Mouse (Mus musculus) activated CD4-positive, CD25-positive, alpha-beta regulatory T cell, adult 9 weeks (primary cell): ENCODE measurements around the gene Rdh16. TPM values are rescaled to one million over a fixed set of nuclear protein-coding genes. Genes with fewer than 3 reads are reported as not detected.

Experiments used
- polyA plus RNA-seq: library from polyadenylated mRNA; unstranded; fragments of 100-300 nt; shearing (Covaris generic); gene quantifications from one replicate; pipeline ENCODE4 v1.2.1, GENCODE M21; 2017

Gene Rdh16
- polyA plus RNA-seq = not detected

DNA sequence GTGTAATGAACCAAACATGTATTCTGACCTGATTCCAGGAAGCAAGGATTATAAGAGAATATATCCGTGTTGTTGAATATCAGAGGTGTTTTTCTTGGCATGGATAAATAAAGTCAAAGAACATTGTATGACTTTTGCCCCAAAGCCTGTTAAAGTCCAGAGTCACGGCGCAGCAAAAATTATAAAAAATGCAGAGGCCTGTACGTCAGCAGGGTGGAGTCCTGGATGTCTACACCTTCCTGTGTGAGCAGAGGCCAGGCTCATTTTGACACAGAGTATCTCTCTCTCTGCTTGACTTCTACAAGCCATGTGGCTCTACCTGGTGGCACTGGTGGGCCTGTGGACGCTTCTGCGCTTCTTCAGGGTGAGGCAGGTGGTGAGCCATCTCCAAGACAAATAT is at the start of gene Rdh16:
Gene Rdh16, plus strand, starts transcription at position 262 of the 400 bp plus-strand sequence.

DNA sequence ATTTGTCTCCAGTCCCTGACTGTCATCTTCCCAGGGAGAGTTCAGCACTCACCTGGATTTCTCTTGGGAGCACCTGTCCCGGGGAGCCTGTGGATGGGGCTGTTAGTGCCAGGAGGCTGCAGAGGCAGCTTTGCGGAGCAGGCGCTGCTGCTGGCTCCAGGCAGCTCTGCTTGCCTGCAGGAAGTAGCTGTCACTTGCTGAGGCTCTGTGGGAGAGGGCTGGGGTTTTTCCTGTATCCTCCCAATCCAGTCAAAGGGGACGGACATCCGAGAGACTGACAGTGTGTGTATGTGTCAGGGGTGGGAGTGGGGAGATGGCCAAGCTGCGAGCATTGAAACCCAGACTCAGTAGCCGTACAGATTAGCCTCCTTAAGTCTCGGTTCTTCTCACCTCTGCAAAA is 49.4 kb upstream of the Rdh16 start, which contains the start of gene Gpr182:
Gene Gpr182, minus strand, starts transcription at position 185 of the 400 bp plus-strand sequence.

DNA sequence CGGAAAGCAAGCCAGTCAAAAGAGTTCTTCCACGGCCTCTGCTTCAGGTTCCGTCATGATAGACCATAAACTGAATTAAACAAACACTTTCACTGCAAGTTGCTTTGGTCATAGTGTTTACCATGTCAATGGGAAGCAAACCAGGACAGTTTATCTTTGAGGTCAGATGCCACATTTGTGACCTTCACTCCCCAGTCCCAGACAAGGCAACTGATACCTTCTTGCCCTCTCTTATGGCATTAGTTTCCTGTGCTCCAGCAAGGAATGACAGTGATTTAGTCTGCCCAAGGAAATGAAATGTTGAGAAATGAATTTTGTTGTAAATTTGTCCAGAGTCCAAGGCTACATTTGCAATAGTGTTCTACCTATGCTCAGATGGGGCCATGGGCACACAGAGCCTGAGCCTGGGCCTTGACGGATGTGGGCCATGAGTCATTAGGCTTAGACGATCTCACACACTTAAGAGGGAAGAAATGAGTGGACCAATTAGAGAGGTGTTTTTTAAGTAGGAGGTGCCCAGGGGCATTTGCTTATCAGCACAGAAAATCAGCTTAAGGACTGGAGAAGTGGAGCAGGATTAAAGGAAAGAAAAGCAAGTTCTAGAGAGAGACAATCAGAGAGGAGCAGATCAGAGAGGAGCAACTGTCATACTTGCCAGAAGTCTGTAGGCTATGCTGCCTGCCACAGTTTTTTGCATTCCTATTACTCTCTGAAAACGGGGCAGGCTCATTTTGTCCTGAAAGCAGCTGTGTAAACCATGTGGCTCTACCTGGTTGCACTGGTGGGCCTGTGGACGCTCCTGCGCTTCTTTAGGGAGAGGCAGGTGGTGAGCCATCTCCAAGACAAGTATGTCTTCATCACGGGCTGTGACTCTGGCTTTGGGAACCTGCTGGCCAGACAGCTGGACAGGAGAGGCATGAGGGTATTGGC is 41.5 kb upstream of the Rdh16 start, which contains the start of the genes Rdh1 and Rdh16f1:
Gene Rdh1, plus strand, starts transcription at position 541 of the 930 bp plus-strand sequence.
Gene Rdh16f1, plus strand, starts transcription at position 607 of the 930 bp plus-strand sequence.

DNA sequence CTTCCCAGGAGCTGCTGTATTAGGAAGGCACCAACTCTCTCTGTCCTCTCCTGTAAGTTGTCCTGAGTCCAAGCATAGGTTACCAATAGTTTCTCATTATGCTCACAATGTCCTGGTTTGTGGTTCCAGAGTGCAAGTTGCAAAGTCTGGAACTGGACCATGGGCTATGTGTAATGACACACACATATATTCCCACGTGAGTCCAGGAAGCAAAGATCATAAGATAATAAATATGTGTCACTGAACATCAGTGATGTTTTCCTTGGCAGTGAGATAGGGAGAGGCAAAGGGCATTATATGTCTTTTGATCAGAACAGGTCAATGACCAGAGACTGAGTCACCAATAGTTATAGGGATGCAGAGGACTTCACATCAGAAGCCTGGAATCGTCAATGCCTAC is 24.9 kb upstream of the Rdh16 start, which contains the start of gene Rdh9:
Gene Rdh9, plus strand, starts transcription at position 376 of the 400 bp plus-strand sequence.

DNA sequence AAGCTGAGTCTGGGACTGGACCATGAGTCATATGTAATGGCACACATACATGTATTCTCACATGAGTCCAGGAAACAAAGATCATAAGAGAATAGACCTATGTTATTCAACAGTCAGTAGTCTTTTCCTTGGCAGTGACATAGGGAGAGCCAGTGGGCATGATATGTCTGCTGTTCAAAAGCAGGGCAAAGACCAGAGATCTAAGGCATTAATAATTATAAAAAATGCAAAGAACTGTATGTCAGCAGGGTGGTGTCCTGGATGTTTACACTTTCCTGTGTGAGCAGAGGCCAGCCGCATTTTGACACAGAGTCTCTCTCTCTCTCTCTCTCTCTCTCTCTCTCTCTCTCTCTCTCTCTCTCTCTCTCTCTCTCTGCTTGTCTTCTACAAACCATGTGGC is 48.7 kb downstream of the Rdh16 start, which contains the start of gene Rdh19:
Gene Rdh19, plus strand, starts transcription at position 301 of the 400 bp plus-strand sequence.

DNA sequence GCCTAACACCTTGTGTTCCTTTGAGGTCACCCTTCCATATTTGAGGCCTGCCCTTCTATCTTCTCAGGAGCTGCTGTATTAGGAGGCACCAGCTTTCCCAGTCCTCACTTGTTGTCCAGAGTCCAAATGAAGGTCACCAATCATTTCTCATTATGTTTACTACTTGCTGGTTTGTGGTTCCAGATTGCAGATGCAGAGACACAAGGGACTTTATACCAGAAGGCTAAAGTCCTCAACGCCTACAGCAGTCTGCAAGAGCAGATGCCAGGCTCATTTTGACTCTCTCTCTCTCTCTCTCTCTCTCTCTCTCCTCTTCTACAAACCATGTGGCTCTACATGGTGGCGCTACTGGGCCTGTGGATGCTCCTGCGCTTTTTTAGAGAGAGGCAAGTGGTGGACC is 65.3 kb downstream of the Rdh16 start, which contains the start of gene Rdh16f2:
Gene Rdh16f2, plus strand, starts transcription at position 243 of the 400 bp plus-strand sequence.

DNA sequence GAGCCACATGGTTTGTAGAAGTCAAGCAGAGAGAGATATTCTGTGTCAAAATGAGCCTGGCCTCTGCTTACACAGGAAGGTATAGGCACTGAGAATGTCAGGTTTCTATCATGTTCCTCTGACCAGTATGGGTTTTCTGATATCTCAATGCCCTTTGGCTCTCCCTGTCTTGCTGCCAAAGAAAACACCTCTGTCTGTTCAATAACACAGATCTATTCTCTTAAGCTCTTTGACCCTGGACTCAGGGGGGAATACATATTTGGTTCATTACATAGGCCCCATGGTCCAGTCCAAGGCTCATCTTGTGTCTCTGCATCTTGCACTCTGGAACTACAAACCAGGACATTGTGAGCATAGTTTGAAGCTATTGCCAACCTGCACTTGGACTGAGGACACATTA is 87.7 kb downstream of the Rdh16 start, which contains the start of gene Rdh7:
Gene Rdh7, minus strand, starts transcription at position 213 of the 400 bp plus-strand sequence.

Other genes starting within 250 kb of the Rdh16 start
- gene Lrp1, start 180.0 kb upstream of the Rdh16 start, polyA plus RNA-seq = 1.4 TPM
- gene Stat6, start 158.2 kb upstream of the Rdh16 start, polyA plus RNA-seq = 291 TPM
- 13.9 TPM for gene Nemp1, start 134.3 kb upstream of the Rdh16 start, polyA plus RNA-seq
- gene Nab2, start 132.6 kb upstream of the Rdh16 start, polyA plus RNA-seq = 73.1 TPM
- gene Myo1a, start 96.0 kb upstream of the Rdh16 start, polyA plus RNA-seq = 0.11 TPM
- not detected for gene Tac2, start 76.7 kb upstream of the Rdh16 start, polyA plus RNA-seq
- gene Zbtb39, start 61.6 kb upstream of the Rdh16 start, polyA plus RNA-seq = 0.28 TPM
- gene Gpr182, start 49.4 kb upstream of the Rdh16 start, polyA plus RNA-seq = 0.09 TPM
- gene Rdh1, start 41.4 kb upstream of the Rdh16 start, polyA plus RNA-seq = 0.17 TPM
- gene Rdh16f1, start 41.4 kb upstream of the Rdh16 start, polyA plus RNA-seq = 0.13 TPM
- gene Rdh9, start 24.8 kb upstream of the Rdh16 start, polyA plus RNA-seq = not detected
- not detected for gene Rdh19, start 48.8 kb downstream of the Rdh16 start, polyA plus RNA-seq
- not detected for gene Rdh16f2, start 65.3 kb downstream of the Rdh16 start, polyA plus RNA-seq
- gene Rdh7, start 87.7 kb downstream of the Rdh16 start, polyA plus RNA-seq = not detected
- gene Sdr9c7, start 97.4 kb downstream of the Rdh16 start, polyA plus RNA-seq = not detected
- gene Hsd17b6, start 206.5 kb downstream of the Rdh16 start, polyA plus RNA-seq = not detected
- 20.3 TPM for gene Prim1, start 214.0 kb downstream of the Rdh16 start, polyA plus RNA-seq
- 675 TPM for gene Naca, start 234.4 kb downstream of the Rdh16 start, polyA plus RNA-seq